Comparison of ENCODE assay signal across 16 mouse cellular contexts in the genomic region with DNA sequence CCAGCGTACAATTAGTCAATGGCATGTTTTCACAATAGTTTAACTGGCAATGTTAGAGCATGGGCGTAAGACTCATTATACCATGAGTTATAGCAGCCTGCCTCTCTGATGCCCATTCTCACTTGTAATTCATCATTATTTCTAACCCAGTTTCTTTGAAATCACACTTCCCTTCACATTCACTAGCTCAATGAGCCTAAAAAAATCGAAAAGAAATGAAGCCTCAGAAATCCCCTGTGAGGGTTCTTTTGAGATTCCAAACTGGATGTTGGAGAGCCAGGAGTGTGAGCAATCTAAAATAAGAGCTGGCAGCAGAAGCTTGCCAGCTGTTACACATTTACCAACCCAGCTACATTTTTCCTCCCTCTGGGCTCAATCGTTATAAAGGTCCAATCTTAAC.
DNase-seq lines count a peak whose midpoint lies in the region; ATAC-seq and TF ChIP-seq lines count a peak whose summit lies in the region.
"Had no signal": no experiment of that assay in that cellular context is flagged by ENCODE, and none has a peak within 500 bp of the region (broad histone marks: within the 10 kb centered on the region; RNA-seq: fewer than 3 reads in every experiment).

No protein-coding gene starts in this region.

- no peak overlapping the region for H3K4me2 ChIP-seq in hindbrain, embryonic 16.5 days (ENCODE audit: low read length)
- H3K4me2 ChIP-seq in hindbrain, embryonic 12.5 days (replicated peaks) = no peak overlapping the region
- H3K4me2 ChIP-seq in liver, embryonic 12.5 days = no peak overlapping the region
- H3K4me2 ChIP-seq in forebrain, embryonic 14.5 days (ENCODE audit: low read length) = no peak overlapping the region
- H3K4me2 ChIP-seq: midbrain, embryonic 13.5 days had no signal

- H3K36me3 ChIP-seq in hindbrain, embryonic 16.5 days (ENCODE audit: control insufficient read depth, insufficient read depth, low read length) = no peaks in the 10 kb centered on the region
- H3K36me3 ChIP-seq in hindbrain, embryonic 12.5 days = no peaks in the 10 kb centered on the region
- no peaks in the 10 kb centered on the region for H3K36me3 ChIP-seq in liver, adult 2 months (ENCODE audit: control insufficient read depth, insufficient read depth, low read length)
- no peaks in the 10 kb centered on the region for H3K36me3 ChIP-seq in liver, embryonic 12.5 days
- no peaks in the 10 kb centered on the region for H3K36me3 ChIP-seq in forebrain, embryonic 14.5 days (ENCODE audit: control insufficient read depth, insufficient read depth, low read length)
- H3K36me3 ChIP-seq: midbrain, embryonic 13.5 days had no signal

- H3K9ac ChIP-seq in hindbrain, embryonic 16.5 days (ENCODE audit: low read depth, low read length) = no peak overlapping the region
- no peak overlapping the region for H3K9ac ChIP-seq in hindbrain, embryonic 12.5 days
- no peak overlapping the region for H3K9ac ChIP-seq in liver, adult 2 months (ENCODE audit: low read depth, low read length)
- H3K9ac ChIP-seq in liver, embryonic 12.5 days = no peak overlapping the region
- no peak overlapping the region for H3K9ac ChIP-seq in forebrain, embryonic 14.5 days (ENCODE audit: low read length)
- H3K9ac ChIP-seq: midbrain, embryonic 13.5 days had no signal

- WGBS in hindbrain, embryonic 16.5 days = 48% methylated on average over 4 of the region's 4 CpGs
- 54% methylated on average over 4 of the region's 4 CpGs for WGBS in hindbrain, embryonic 12.5 days
- WGBS in liver, adult 2 months = 19% methylated on average over 4 of the region's 4 CpGs
- 66% methylated on average over 4 of the region's 4 CpGs for WGBS in liver, embryonic 12.5 days (ENCODE audit: insufficient replicate concordance)
- WGBS in forebrain, embryonic 14.5 days = 5% methylated on average over 4 of the region's 4 CpGs

- no peaks in the 10 kb centered on the region for H3K9me3 ChIP-seq in hindbrain, embryonic 16.5 days (ENCODE audit: control insufficient read depth, low read length)
- no peaks in the 10 kb centered on the region for H3K9me3 ChIP-seq in hindbrain, embryonic 12.5 days (replicated peaks)
- no peaks in the 10 kb centered on the region for H3K9me3 ChIP-seq in liver, embryonic 12.5 days (replicated peaks)
- H3K9me3 ChIP-seq in forebrain, embryonic 14.5 days (replicated peaks; ENCODE audit: control insufficient read depth, low read length) = no peaks in the 10 kb centered on the region
- H3K9me3 ChIP-seq: midbrain, embryonic 13.5 days had no signal

- peak; percentile 92 for DNase-seq in liver, adult 2 months (ENCODE audit: extremely low read depth, low read depth, low spot score)
- DNase-seq in NIH3T3 (ENCODE audit: low read depth) = peak; percentile 78
- peak; percentile 91 for DNase-seq in forebrain, embryonic 14.5 days (ENCODE audit: low spot score)
- no peak for DNase-seq in spleen, postnatal 4 days (ENCODE audit: low spot score in 2 of 2)
- DNase-seq: adrenal gland, adult 8-10 months; B cell, adult 2 months; cerebellum, adult 9-10 months; gastrocnemius, adult 2 months; heart, adult 11 months; thymus, postnatal 36 days had no signal

- no peaks in the 10 kb centered on the region for H3K4me1 ChIP-seq in hindbrain, embryonic 16.5 days (ENCODE audit: control insufficient read depth, insufficient read depth, low read depth, low read length)
- no peaks in the 10 kb centered on the region for H3K4me1 ChIP-seq in hindbrain, embryonic 12.5 days
- peaks cover 6% of the 10 kb centered on the region for H3K4me1 ChIP-seq in liver, adult 2 months (ENCODE audit: control insufficient read depth, insufficient read depth, low read length)
- H3K4me1 ChIP-seq in liver, embryonic 12.5 days = no peaks in the 10 kb centered on the region
- H3K4me1 ChIP-seq in forebrain, embryonic 14.5 days (ENCODE audit: control insufficient read depth, insufficient read depth, low read length) = peaks cover 11% of the 10 kb centered on the region
- H3K4me1 ChIP-seq: midbrain, embryonic 13.5 days had no signal

- no peak overlapping the region for H3K4me3 ChIP-seq in hindbrain, embryonic 16.5 days (ENCODE audit: low read length)
- H3K4me3 ChIP-seq in hindbrain, embryonic 12.5 days = no peak overlapping the region
- H3K4me3 ChIP-seq in liver, adult 2 months (ENCODE audit: insufficient read depth, low read depth, low read length) = no peak overlapping the region
- H3K4me3 ChIP-seq in liver, embryonic 12.5 days = no peak overlapping the region
- no peak overlapping the region for H3K4me3 ChIP-seq in forebrain, embryonic 14.5 days (ENCODE audit: low read depth, low read length)
- H3K4me3 ChIP-seq: gastrocnemius, adult 2 months; midbrain, embryonic 13.5 days had no signal

- TF ChIP-seq CTCF in liver, adult 2 months (IDR thresholded peaks at IDR 0.05; ENCODE audit: low read depth, low read length) = no peak

- ATAC-seq in hindbrain, embryonic 16.5 days = peak; percentile 27; the same call in 1 of the 2 replicates
- no peak for ATAC-seq in hindbrain, embryonic 12.5 days (ENCODE audit: low FRiP score)
- ATAC-seq in liver, embryonic 12.5 days = no peak
- peak; percentile 94 for ATAC-seq in forebrain, embryonic 14.5 days
- ATAC-seq: midbrain, embryonic 13.5 days had no signal

- H3K79me2 ChIP-seq in liver, adult 2 months (ENCODE audit: control insufficient read depth, insufficient read depth, low read length) = no peaks in the 10 kb centered on the region

- no peaks in the 10 kb centered on the region for H3K27me3 ChIP-seq in hindbrain, embryonic 16.5 days (replicated peaks; ENCODE audit: control insufficient read depth, insufficient read depth, low read length)
- no peaks in the 10 kb centered on the region for H3K27me3 ChIP-seq in hindbrain, embryonic 12.5 days
- H3K27me3 ChIP-seq in liver, adult 2 months (ENCODE audit: control insufficient read depth, insufficient read depth, low read length) = no peaks in the 10 kb centered on the region
- no peaks in the 10 kb centered on the region for H3K27me3 ChIP-seq in liver, embryonic 12.5 days (replicated peaks)
- H3K27me3 ChIP-seq in forebrain, embryonic 14.5 days (replicated peaks; ENCODE audit: control insufficient read depth, insufficient read depth, low read length) = no peaks in the 10 kb centered on the region
- H3K27me3 ChIP-seq: midbrain, embryonic 13.5 days had no signal

- no peak for TF ChIP-seq POLR2A in liver, adult 2 months (IDR thresholded peaks at IDR 0.05; ENCODE audit: extremely low read depth, insufficient read depth, low read length)

- H3K27ac ChIP-seq in hindbrain, embryonic 16.5 days (ENCODE audit: low read depth, low read length) = no peak overlapping the region
- H3K27ac ChIP-seq in hindbrain, embryonic 12.5 days = no peak overlapping the region
- peak overlapping the region; percentile 39; the same call in 1 of the 2 replicates for H3K27ac ChIP-seq in liver, adult 2 months (replicated peaks; ENCODE audit: insufficient read depth, low read depth, low read length)
- H3K27ac ChIP-seq in liver, embryonic 12.5 days = no peak overlapping the region
- H3K27ac ChIP-seq in forebrain, embryonic 14.5 days (ENCODE audit: low read depth, low read length) = no peak overlapping the region
- H3K27ac ChIP-seq: gastrocnemius, adult 2 months; macrophage; midbrain, embryonic 13.5 days; stomach, postnatal 0 days had no signal

Comparison
In these comparisons a context has a peak if more than half of its experiments do, and no peak if none do; other contexts are left out.
1. ATAC-seq: peak in hindbrain, embryonic 16.5 days (single experiment) and forebrain, embryonic 14.5 days (single experiment); none in hindbrain, embryonic 12.5 days (single experiment) and liver, embryonic 12.5 days (single experiment).
2. DNase-seq: peak in liver, adult 2 months (single experiment), NIH3T3 (single experiment) and forebrain, embryonic 14.5 days (single experiment); none in spleen, postnatal 4 days (0 of 2).